Mouse (Mus musculus): Measurements from ENCODE around the gene Hvcn1. TPM values are rescaled to one million over a fixed set of nuclear protein-coding genes. Genes with fewer than 3 reads are reported as not detected.

Hvcn1 gene
- under 1 TPM; 0.28 to 0.61 TPM for total RNA-seq (2021)
- long read RNA-seq, experiment 1, partial matches to known transcripts, result 0 of 2 reads
- long read RNA-seq, experiment 1, other reads (novel, unspliced or antisense), result 0 of 2 reads
- long read RNA-seq, experiment 2, partial matches to known transcripts, result 0 of 2 reads
- long read RNA-seq, experiment 2, other reads (novel, unspliced or antisense), result 1 of 2 reads

DNA sequence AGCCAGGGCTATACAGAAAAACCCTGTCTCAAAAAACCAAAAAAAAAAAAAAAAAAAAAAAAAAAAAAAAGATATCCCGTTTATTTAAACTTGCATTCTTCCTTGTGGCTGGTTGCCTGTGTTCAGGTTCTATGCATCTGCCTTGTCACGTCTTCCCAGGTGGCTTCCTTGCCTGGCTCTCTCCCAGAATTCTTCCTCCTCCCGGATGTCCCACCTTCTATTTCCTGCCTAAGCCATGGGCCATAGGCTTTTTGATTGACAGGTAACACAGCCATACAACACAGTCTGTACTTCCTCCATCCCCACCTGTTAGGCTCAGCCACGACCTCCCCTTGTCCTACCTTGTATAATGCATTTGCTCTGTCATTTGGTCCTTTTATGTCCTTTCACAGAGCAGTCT, at the start of gene Hvcn1:
Gene Hvcn1 (plus strand): TSS at position 330 of the 400 bp plus-strand sequence.
- Histone ChIP-seq H3K4me3 (no peak within 1 kb of the TSS), H3K27ac (no peak within 1 kb of the TSS)
- intact Hi-C loops (cut with DNase I), result no loop called here
- no peak for TF ChIP-seq CTCF (IDR thresholded peaks at IDR 0.05)
- DNase-seq, result no peak

DNA sequence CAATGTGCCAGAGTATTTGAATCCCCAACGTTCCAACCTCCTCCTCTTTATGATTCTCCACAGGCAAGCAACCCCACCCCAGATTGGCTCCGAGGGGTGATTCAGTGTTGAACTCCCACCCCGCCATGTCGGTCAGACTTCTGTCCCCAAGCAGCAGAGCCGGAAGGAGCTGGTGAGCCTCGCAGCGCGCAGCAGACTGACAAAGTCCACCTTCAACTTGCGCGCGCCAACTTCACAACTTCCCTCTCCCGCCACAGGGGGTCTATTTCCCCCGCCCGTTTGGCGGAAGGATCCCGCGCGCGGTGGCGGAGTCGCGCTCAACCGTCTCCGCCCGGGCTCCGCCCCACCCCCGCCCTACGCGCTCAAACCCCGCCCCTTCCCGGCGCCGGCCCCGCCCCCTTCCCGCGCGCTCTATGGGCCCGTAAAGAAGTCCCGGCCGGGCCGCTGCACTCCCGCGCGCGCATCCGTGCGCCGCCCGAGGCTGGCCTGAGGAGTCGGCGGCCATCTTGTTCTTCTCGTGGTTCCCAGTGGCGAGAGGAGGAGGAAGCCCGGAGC, 48.7 kb upstream of the Hvcn1 start, which contains the start of gene Ppp1cc:
Gene Ppp1cc (plus strand): TSS at position 452 of the 555 bp plus-strand sequence.
- intact Hi-C loops (cut with DNase I), result no loop called here
- Histone ChIP-seq H3K27ac (peak within 1 kb of the TSS; percentile 95), H3K4me3 (peak within 1 kb of the TSS; percentile 99)
- peak; percentile 48 for TF ChIP-seq CTCF (IDR thresholded peaks at IDR 0.05)
- DNase-seq, result peak; percentile 96

DNA sequence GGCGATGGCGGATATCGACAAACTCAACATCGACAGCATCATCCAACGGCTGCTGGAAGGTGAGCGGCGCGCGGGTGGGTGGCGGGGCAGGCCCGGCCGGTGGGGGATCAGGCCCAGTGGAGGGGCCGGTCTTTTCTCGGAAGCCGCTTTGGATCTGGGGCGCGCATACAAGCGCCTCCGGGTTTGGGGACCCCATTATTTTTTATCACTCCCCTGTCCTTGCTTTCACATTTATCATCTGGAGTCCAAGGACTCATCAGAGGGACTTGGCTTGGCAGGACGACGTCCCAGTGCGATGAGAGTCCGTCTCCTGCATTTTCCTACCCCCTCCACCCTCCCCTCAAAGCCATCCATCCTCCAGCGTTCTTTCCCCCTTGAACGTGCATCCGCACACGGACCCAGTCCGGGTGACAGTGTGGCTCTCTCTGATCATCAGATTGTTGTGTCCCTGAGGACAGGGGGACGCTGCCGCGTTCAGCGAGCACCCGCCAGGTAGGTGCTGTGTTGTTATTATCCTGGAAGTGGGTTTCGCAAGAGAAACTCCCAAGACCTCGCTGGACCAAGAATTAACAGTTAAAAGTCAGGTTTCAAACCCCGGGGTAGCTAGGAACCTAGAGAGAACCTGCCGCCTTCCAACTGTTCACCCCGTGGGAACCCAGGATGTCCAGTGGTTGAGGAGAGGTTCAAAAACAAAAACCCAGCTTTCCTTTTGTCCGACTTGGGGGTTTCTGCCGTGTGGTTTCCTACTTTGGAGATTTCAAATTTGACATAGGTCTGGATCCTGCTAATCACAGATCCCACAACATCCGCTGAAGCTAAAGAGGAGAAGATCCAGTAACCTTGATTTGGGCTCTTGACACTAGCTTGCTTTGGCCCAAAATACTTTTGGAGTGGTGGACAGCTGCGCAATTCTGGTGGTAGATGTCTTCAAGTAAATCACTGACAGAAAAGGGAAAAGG, 47.8 kb upstream of the Hvcn1 start:
- H3K27ac ChIP-seq, result peak overlapping the region; percentile 95
- DNase-seq, result peak; percentile 48
- intact Hi-C loops (cut with DNase I), result no loop called here
- no peak for TF ChIP-seq CTCF (IDR thresholded peaks at IDR 0.05)
- peak overlapping the region; percentile 99 for H3K4me3 ChIP-seq

DNA sequence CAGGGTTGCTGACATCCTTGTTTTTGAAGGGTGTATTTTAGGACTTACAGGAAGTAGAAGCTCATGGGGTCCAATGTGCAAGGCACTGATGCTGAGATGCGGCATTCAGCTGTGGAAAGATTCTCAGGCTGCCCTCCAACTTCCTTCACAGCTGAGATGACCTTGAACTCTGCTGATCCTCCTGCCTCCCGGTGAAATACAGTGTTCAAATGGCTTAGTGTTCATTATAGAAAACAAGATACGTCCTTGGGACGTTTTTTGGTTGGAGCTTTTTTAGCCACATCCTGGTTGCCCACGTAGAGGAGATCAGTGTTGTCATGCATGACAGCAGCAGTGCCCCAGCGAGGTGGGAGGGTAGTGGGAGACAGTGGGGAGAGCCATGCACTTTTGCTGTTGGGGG, 43.4 kb upstream of the Hvcn1 start:
- no peak for DNase-seq
- Histone ChIP-seq H3K27ac (peak overlapping the region; percentile 89), H3K4me3 (peak overlapping the region; percentile 47)
- no peak for TF ChIP-seq CTCF (IDR thresholded peaks at IDR 0.05)
- intact Hi-C loops (cut with DNase I), result no loop called here

DNA sequence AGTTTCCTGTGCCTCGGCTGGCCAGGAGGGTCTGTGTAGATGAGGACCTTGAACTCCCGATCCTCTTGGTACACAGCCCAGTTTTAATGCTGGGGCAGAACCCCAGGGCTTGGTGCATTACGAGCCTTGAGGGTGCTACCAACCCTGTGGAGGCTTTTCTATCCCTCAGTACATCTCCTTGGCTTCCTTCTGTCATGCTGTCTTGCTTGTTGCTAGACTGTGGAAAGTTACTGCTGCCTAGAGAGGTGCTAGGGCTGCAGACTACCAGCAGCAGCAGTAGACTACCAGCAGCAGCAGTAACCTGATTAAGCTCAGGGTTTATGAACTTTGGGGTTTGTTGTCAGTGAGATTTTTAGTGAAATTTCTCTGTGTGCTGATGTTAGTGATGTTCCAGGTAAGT, 42.6 kb upstream of the Hvcn1 start:
- no peak for TF ChIP-seq CTCF (IDR thresholded peaks at IDR 0.05)
- no peak for DNase-seq
- peak overlapping the region; percentile 89 for H3K27ac ChIP-seq
- H3K4me3 ChIP-seq, result peak overlapping the region; percentile 47
- intact Hi-C loops (cut with DNase I), result no loop called here

DNA sequence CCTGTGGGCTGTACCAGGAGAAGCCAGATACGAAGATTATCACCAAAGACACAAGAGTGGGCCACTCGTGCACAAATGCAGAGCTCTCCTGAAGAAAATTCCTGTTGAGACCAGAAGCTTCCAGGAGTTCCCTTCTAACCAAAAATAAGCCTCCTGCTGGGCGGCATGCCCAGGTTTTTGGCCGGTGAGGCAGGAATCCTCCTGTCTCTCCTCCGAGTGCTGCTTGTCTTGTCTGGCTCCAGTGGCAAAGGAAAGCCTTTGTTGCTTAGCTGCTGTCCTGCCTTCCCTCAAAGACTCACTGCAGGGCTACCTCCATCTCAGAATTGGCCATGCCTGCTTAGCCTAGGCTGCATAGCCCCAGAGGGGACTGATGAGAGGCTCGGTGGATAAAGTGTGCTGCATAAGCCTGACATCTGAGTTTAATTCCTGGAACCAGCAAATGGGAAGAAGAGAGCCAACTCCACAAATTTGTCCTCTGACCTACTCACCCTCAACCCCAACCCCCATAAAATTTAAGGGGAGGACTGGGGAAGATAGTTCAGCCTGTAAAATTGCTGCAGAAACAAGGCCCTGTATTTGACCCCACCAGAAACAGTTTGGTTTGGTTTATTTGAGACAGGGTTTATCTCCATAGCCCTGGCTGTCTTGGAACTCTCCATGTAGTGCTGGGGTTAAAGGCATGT, 41.2 kb upstream of the Hvcn1 start:
- intact Hi-C loops (cut with DNase I), result no loop called here
- Histone ChIP-seq H3K4me3 (peak overlapping the region; percentile 60), H3K27ac (peak overlapping the region; percentile 89)
- no peak for TF ChIP-seq CTCF (IDR thresholded peaks at IDR 0.05)
- peak; percentile 68 for DNase-seq

DNA sequence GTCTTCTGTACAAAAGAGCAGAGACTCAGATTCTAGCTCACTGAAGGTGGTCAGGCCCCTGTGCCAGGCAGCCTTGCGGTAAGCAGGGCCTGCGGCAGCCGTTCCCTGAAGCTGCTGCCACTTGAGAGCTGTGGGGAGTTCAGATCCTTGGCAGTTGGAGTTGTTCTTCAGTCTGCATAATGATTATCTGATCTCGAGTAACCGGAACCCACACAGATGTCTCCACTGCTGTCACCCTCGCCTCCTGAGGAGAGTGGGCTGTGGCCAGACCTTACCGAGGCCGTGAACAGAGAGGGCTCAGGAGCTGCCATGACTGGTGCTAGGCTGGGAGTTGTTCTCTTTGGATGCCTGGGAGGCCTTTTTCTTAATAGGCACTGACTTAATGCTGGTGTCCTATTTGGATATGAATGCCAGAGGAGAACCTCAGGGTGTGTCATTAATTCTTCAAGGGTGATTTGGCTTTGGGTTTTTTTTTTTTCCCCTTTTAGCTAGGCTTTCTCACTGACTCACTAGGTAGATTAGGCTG, 39.9 kb upstream of the Hvcn1 start:
- H3K4me3 ChIP-seq, result peak overlapping the region; percentile 60
- peak; percentile 56 for DNase-seq
- H3K27ac ChIP-seq, result peak overlapping the region; percentile 89
- no peak for TF ChIP-seq CTCF (IDR thresholded peaks at IDR 0.05)
- intact Hi-C loops (cut with DNase I), result no loop called here

DNA sequence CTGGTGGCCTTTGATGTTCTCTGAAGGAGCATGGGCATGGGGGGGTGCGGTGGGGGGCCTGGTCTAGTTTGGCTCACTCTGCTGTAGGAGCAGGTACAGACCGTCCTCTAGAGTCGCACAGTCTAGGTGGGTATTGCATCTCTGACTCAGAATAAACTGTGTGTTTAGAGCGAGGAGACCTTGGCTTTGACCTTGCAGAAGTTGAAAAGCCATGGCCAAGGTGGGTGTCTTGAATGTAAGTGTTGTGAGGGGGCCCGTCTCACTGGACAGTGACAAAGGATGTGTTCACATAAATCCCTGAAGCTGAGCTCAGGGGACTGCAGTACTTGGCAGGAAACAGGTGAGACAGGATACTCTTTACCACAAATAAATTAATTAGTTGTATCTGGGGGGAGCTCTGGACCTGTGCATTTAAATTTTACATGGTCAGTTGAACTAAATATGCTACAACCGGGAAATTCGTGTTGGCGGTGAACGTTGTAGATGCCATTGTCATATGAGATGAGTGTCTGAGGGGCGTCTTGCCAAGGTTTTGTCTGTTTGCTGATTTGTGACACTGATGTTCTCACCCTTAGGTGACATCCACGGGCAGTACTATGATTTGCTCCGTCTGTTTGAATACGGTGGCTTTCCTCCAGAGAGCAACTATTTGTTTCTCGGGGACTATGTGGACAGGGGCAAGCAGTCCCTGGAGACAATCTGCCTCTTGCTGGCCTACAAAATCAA, 38.1 kb upstream of the Hvcn1 start:
- no peak for DNase-seq
- intact Hi-C loops (cut with DNase I), result no loop called here
- TF ChIP-seq CTCF (IDR thresholded peaks at IDR 0.05), result no peak
- peak overlapping the region; percentile 89 for H3K27ac ChIP-seq
- peak overlapping the region; percentile 60 for H3K4me3 ChIP-seq

DNA sequence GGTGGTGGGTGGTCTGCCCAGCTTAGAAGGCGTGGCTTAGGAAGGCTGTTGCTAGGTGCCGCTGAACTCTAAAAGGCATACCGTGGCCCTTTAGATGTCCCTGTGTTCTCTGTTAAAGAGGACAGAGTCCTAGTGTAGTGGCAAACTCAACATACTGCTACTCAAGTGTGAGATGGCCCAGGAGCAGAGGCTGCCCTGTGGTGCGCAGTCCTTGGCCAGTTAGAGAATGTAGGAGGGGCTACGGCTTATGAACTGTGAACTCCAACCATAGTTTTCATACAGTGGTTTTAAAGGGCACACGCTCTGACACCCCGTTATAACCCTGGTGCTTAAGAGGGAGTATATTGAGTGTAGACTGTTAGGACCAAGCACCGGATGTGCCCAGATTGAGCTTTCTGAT, 35.5 kb upstream of the Hvcn1 start:
- DNase-seq, result no peak
- Histone ChIP-seq H3K27ac (peak overlapping the region; percentile 75), H3K4me3 (no peak overlapping the region)
- TF ChIP-seq CTCF (IDR thresholded peaks at IDR 0.05), result no peak
- intact Hi-C loops (cut with DNase I), result no loop called here

DNA sequence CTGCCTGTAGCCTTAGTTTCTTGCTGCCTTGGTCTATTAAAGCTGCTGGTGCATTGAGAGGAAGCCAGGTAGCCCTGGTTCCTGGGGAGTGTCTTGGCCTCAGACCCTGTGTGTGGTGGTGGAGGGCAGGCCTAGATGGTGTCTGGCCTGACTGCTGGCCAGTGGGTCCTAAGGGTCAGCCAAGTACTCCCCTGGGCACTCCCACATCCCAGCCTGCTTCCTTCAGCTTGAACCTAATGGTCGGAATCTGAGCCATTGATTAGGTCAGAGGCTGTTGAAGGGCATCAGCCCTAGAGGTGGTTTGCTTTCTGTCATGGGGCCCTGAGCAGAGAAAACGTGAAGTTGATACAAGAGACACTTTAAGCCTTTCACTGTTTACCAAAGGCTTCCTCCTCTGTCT, 31.2 kb upstream of the Hvcn1 start:
- intact Hi-C loops (cut with DNase I), result loop anchor here (5.0 kb wide), 1 partner anchor 87 kb away; the partner anchor contains the start of gene Tctn1

DNA sequence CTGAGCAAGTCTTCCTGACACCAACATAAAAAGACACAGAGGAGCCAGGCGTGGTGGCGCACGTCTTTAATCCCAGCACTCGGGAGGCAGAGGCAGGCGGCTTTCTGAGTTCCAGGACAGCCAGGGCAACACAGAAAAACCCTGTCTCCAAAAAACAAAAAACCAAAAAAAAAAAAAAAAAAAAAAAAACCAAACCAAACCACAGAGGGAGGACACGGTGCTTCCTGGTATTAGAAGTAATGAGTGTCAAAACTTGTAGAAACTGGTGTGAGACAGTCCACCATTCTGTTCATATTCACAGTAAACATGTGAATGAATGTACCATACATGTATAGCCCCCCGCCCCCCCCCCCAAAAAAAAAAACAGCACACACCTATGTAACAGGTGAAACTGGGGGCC, 30.6 kb upstream of the Hvcn1 start:
- TF ChIP-seq CTCF (IDR thresholded peaks at IDR 0.05), result no peak
- Histone ChIP-seq H3K27ac (no peak overlapping the region), H3K4me3 (no peak overlapping the region)
- no peak for DNase-seq
- intact Hi-C loops (cut with DNase I), result loop anchor here (1.0 to 5.0 kb wide), 2 partner anchors 45 to 86 kb away; partner anchors contain the start of gene Tctn1

More for the DNA sequence above, 31.2 kb upstream of the Hvcn1 start:
- Histone ChIP-seq H3K27ac (0 out of 2 replicates have a peak overlapping the region, but pooled peaks have one; percentile 2), H3K4me3 (no peak overlapping the region)
- DNase-seq, result no peak
- no peak for TF ChIP-seq CTCF (IDR thresholded peaks at IDR 0.05)
